Mouse (Mus musculus): ENCODE measurements around the gene Olfr800.

Olfr800 gene

DNA sequence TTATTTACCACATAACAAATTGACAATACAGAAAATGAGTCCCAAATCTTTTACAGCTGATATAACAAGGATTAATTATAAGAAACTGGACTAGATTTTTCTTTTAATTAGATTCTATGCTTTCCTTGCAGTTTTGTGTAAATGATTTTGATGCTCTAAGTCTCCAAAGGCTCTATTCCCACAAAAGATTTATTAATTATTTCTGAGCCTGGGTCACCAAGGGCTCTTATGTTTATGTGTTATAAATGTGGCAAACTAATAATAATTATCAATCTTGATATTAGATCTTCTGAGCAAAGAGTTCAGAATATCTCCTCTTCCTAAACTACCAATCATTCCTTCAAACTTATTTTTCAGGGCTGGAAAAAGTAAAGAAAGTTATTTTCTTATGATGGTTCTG lies at the start of gene Olfr800:
TSS of gene Olfr800 (plus strand) at position 301 of the 400 bp plus-strand sequence.
- no peak for DNase-seq (ENCODE audit: low read depth, low spot score)

DNA sequence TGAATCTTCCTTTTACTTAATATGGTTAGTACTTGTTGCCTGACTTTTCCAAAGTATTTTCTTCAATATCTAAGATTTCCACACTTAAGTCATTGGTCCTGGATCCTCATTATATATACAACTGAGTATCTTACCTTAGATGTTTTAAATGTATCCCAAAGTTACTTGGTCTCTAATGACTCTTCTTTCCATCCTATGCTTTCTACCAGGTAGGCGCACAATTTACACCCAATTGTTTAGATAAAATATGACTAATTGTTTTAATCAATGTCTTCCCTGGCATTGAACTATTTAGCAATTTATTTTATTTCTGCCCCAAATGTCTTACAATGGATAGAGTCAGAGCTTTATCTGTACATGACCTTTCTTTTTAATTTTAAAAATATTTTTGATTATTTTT lies 45.0 kb upstream of the Olfr800 start, which contains the start of gene Olfr796:
TSS of gene Olfr796 (minus strand) at position 101 of the 400 bp plus-strand sequence.
- no peak for DNase-seq (ENCODE audit: low read depth, low spot score)

DNA sequence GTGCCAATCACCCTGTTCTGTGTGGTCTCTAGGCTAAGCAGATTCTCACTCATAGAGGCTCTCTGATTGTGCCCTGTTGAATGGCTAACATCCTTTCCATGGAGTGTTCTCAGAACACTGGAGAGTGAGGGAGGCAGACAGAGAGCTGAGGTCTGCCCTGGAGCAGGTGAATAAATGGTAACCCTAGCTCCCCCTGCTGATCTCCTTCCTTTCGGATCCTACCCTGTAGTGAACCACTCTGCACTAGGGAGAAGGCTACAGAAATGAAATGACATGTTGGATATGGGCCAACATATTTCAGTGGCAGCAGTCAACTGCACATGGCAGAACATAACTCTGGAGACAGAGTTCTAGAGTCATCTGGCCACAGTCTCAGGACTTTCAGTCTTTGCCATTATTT lies 35.8 kb upstream of the Olfr800 start:
- DNase-seq (ENCODE audit: low read depth, low spot score): no peak

DNA sequence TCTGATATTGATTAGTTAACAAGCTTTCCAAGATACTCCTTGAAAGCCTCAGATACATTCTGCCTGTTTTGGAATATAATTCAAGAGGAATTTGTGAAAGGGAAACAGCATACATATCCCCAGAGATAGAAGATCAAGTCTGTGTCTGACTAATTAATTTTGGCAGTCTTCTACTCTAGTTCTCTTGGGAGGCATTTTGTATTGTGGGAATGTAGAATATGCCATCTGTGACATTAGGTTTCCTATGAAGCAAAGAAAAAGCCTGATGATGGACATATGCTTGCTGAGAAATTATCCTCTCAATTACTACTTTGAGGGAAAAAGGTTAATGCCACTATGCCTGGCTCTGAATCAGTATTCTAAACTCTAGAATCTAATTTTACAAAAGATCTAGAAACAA lies 34.2 kb upstream of the Olfr800 start:
- DNase-seq (ENCODE audit: low read depth, low spot score): no peak

DNA sequence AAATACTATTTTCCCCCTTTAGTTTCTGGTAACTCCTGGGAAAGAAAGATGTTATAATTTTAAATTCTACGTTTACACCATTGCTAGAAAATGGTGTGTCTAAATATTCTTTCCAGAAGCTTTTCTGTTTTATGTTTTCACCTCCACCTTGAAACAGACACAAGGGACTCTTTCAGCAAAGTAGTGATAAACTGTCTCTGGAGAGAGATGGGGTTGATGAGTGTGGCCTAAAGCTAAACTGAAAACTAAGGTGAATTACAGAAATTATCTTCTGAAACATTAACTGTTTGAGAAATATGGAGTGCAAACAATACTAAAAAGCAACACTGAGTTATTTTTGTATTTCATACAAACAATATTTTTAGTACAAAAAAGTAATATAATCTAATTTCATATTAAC lies 29.7 kb upstream of the Olfr800 start, which contains the start of gene Olfr798:
TSS of gene Olfr798 (minus strand) at position 101 of the 400 bp plus-strand sequence.
- no peak for DNase-seq (ENCODE audit: low read depth, low spot score)

DNA sequence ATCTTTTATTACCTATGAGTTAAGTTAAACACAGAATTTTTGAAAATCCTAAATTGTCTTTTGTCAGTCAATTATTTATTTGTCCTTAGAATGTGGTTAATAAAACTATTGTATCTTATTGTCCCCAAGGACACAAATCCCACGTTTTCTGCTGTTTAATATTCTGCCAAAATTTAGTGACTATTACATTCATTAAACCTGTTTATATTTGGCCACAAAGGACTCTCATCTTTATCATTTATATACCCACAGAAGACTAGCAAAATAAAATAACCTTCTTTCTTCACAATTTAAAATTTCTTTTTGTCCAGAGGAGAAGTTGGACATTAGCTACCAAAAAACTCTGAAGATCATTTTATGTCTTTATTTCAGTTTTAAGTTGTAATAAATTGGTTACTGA lies 20.3 kb upstream of the Olfr800 start, which contains the start of gene Olfr799:
TSS of gene Olfr799 (plus strand) at position 301 of the 400 bp plus-strand sequence.
- no peak for DNase-seq (ENCODE audit: low read depth, low spot score)

DNA sequence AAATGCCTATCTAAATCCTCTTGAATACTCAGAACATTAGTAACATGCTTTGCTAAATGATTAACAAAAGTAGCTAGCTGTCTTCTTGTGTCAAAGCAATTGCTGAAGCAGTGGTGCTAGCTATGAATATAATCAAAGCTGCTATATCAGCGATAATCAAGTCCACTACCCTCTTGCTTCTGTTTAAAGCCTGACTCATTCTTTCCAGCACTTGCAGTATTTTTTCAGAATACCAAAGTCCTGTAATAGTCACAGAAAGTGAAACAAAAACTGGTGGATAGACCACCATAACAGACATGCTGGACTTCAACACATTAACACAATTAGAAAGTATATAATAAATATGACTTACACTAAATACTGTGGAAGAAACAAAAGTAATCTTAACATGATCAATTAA lies 5.7 kb upstream of the Olfr800 start:
- DNase-seq (ENCODE audit: low read depth, low spot score): no peak

DNA sequence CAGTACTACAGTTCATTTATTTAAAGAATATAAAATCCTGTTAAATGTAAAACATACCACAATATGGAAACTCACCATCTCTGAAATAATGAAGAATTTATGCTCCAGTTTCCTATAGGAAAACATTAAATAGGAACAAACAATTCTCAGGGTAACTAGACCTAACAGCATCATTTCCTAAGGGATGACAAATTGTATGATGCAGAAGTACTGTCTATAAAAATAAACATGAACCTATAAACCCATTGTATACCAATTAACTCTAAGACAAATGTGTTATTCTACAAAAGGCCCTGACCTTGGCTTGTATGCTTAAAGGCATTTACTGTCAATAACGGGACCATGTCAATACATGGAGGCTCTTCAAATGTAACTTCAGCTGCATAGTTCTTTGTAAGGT lies 16.3 kb downstream of the Olfr800 start, which contains the start of gene Olfr801:
TSS of gene Olfr801 (minus strand) at position 101 of the 400 bp plus-strand sequence.
- DNase-seq (ENCODE audit: low read depth, low spot score): no peak

DNA sequence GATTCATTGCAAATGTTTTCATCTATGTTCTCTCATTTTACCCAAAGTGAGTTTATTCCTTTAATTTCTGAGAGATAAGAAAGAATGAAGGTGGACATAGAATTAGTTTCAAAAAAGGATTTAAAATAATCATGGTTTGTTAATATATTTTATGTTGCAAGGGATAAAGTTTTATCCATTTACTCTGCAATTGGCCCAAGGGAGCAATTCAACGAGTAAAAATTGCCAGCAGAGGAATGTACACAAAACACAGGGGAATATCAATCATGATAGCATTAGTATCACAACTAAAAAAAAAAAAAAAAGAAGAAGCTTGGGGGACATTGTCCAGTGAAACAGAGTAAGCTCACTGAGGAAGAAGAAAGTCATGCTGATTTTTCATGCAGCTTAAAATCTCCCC lies 30.6 kb downstream of the Olfr800 start, which contains the start of gene Olfr802:
TSS of gene Olfr802 (minus strand) at position 101 of the 400 bp plus-strand sequence.
- no peak for DNase-seq (ENCODE audit: low read depth, low spot score)

DNA sequence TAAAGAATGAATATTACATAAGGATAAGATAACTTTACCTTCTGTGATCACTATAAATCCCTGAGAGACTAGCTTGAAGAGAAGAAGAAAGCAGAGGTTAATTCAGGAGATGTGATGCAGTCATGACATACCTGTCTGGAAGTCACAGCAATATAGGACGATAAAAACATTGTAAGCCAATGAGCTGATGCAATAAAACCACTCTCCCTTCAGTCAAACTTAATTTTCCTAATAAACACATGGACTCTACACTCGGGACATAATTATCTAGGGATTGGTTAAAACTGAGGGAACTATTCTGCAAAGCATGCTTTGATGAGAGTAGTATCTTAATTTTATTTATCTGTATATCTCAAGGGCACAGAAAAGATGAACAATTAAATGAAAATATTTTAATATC lies 36.7 kb downstream of the Olfr800 start, which contains the start of gene Olfr803:
TSS of gene Olfr803 (minus strand) at position 101 of the 400 bp plus-strand sequence.
- DNase-seq (ENCODE audit: low read depth, low spot score): no peak

DNA sequence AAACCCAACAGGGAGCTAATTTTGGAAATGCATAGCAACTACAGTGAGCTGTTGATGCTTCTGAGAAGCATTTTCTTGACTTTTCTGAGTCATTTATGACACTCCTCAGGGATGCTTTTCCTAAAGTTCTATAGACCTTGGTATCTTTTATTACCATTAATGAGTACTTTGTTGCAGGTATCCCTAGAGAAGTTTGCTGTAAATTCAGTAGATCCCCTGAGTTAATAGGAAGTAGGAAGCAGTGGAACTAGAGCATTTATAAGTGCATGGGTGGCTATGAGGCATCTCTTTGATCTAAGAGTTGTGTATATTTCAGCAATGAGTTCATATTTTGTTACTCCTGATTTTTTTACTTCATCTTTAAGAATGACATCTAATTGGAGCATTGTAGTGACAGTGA lies 45.4 kb downstream of the Olfr800 start, which contains the start of gene Olfr804:
TSS of gene Olfr804 (plus strand) at position 301 of the 400 bp plus-strand sequence.
- no peak for DNase-seq (ENCODE audit: low read depth, low spot score)
